Mouse (Mus musculus): ENCODE results near the gene Cdk14. TPM values are rescaled to one million over a fixed set of nuclear protein-coding genes. Genes with fewer than 3 reads are reported as not detected.
"Not testable (repeated sequence)": the region's sequence is repeated elsewhere in the genome, so short reads cannot be mapped to it uniquely, and the experiment has no call there.

Gene Cdk14
- total RNA-seq, 2 experiments from 2014 or later, result 10.0 to 10.6 TPM

DNA sequence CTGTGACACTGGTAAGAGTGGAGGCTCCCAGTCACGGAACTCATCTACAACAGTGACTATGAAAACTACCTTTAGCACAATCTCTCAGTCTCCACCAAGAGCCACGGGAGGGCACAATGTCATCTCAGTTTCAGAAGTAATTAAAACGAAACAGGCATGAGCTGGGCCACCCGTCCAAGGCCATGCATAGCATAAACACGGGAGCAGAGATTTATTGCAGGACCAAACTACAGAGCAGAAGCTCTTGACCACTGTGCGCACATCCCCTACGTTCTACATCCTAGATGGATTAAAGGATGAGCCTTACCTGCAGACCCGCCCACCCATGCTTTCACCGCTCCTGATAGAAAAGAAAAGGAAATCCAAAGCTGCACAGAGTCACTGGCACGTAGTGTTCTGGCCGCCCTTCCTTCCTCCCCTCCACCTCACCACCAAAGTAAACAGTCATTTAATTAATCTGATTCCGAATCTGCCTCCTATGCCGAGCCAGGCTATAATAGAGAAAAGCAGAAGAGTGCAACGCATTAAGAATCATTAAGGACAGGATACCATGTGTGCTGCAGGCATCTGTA, 158.3 kb downstream of the Cdk14 start:
- peak in 1 of 2 experiments; percentile 5 for DNase-seq

DNA sequence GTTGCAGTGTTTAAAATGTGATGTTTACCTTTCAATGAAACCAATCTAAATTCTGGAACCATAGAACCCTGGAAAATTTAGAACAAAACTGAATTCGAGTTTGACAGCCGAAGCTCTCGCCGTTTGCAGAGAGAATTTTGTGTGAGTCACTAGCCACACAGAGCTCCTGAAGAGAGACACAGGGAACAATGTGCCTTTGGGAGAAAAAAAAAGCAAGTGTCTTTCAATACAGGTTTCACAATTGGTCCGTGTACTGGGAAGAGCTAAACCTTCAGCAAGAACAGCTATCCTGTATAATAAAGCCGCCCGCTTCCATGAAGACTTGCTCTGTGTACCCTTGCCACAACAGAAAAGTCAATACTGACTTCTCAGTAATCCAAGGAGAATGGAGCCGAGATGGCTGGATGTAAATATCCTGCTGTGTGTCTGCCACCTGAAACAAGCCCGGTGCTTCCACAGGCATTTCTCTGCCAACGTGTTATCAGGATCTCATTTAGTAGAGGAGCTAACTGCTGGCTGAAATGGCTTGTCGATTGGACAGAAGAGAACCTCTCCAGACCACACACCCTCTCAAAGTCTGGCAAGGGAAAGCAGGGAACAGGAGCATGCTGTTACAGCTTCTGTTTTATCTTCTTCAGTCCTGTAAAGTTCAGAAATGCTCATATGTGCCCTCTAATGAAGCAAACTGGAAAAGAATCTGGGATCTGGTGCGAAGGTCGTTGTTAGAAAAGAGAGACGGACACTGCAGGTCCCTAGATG, 159.0 kb downstream of the Cdk14 start:
- no peak for DNase-seq

DNA sequence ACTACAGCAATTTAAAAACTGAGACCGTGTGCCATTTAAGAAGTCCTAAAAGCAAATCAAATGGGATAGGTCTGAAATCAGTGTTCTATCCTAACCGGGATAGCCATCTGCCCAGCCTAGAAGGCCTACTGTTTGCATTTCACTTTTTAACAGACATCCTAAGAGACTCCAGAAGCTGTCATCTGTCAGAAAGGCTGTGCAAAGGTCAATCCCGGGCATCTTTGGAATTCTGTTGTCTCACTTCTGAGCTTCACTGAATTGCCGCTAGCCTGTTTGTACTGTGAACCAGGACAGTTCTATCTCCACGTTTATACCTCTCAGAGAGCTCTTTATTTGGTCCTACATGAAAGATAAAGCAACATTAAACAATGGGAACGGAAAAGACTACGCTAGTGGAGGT, 159.8 kb downstream of the Cdk14 start:
- no peak for DNase-seq

DNA sequence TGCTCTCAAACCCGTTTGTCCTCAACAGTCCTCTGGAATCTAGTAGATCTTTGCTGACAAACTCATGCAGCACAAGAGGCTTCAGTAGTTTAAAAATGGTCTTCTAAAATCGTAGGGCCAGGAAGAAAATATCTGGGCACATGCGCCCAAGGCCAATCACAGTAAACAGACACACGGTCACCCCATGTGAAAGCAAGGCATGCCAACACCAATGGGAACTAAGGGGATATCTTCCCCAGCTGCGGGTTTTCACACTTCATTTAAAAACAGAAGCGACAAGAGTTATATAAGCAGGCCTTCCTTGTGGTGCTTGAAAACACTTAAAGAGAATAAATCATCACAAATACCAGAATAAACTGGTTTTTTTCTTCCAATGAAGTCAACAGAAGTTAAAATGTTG, 165.7 kb downstream of the Cdk14 start:
- DNase-seq, result no peak

DNA sequence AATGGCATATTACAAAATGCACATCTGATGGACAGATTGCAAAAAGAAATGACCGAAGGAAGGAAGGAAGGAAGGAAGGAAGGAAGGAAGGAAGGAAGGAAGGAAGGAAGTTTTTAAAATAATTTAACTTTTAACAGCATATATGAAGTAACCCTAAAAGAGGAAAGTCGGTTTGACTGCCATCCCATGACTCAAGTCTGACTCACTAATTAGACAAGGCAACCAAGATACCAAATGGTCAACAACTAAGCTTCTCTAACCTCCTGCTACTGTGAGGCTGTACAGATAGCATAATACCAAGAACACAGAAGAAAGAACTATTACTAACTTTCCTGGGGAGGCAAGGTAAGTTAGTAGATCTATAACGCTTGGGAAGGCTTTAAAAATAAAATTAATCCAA, 166.9 kb downstream of the Cdk14 start:
- DNase-seq, result no peak

DNA sequence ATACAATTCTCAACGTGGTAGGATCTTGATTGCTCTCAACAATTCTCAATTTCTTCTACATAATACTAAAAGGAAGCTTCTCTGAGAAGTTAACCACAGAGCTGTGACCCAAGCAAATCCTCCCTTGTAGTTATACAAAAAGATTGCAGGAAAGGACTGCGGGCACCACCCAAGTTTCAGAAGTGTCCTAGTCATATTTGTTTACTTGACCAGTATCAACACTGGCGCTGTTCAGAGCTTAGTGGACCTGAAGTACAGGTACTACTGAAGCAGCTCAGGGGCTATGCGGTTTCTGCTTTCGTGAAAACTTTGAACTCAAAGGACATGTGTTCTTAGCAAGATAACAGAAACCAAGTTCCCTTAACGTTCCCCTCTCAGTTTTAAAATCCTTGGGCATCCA, 172.4 kb downstream of the Cdk14 start:
- no peak for DNase-seq

DNA sequence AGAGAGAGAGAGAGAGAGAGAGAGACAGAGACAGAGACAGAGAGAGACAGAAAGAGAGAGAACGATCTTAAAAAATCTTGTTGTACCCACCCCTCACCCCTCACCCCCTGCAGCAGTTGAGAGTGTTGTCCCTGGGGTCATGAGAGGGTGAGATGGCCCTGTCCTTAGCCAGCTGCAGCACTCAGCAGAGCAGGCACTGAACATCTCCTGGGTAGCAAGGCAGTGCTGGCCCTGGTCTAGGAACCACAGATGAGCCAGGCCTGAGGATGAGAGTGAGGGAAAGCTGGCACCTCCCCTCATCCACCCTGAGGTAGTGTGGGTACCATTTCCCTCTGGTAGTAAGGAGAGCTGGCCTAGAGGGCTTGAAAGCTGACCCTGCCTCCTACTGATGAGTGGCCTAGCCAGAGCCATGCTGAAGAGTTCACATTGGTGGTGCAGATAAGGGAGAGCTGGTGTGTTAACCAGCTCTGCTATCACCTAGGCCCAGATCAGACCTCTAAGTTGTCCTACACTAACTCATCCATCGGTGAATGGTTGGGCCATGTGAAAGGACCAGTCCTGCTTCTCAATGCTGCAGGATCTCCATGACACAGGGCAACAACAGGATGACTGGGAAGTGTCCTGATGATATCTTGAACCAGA, 173.5 kb downstream of the Cdk14 start:
- no peak for DNase-seq

DNA sequence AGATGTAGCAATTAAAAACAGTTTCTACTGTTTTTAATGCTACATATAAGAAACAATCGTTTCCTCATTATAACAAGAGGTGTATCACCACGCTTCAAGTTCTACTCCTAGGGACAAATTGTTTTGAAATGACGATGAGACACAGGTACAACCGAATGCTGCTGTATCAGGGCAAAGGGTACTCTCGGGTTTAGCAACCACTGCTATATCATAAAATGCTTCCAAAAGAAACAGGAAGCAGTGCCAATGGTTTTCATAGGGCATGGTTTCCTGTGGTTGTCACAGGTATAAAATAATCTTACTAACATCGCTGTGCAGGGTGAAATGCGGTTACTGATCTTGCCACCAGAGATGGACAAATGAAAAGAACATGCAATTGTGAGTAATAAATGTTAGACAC, 174.9 kb downstream of the Cdk14 start:
- no peak for DNase-seq

DNA sequence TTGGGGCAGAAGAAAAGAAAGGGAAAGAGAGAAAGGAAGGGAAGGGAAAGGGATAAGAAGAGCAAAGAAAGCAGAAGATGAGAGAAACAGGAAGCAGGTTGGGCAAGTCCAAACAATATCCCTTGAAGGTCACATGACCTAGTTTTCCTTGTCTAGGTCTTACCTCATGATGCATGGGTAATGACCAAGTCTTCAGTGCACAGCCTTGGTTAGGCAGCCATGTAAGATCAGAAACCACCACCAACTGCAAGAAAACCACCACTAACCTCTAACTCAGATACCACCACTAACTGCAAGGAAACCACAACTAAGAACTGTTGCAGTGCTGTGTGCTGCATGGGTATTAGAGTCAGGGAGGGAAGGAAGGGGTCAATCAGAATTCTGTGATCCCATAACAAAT, 176.5 kb downstream of the Cdk14 start:
- no peak for DNase-seq

DNA sequence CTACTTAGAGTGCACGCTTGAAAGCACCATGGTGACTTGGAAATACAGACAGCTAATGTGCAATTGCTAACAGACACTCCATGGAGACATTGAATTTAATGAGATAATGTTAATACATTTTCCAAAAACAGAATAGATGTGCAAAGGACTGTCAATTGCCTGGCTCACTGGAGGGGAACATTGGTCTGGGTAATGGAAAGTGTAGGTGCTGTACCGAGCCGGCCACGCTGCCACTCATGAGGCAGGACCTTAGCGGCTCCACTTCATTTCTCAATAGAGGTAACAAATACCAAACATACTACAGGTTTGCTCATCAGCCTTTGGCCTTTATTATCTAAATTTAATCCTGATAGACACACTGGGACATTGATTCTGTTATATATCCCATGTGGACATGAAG, 177.4 kb downstream of the Cdk14 start:
- no peak for DNase-seq

DNA sequence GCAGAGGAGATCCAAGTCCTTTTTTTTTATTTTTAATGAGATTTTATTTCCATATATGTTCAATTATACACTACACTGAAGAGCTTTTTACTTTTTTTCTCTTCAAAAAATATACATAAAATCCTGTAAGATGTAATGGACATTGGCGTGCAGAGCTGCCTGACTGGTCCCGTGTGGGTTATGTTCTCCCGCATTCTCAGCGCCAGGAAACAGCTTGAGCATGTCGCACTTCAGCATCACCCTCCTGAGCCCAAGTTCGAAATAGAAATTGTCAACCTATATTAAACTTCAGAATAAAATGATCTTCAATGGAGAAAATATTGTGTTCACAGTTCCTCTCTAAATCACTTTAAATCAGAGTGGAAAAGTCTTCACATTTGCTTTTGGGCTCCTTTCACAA, 179.0 kb downstream of the Cdk14 start:
- no peak for DNase-seq

DNA sequence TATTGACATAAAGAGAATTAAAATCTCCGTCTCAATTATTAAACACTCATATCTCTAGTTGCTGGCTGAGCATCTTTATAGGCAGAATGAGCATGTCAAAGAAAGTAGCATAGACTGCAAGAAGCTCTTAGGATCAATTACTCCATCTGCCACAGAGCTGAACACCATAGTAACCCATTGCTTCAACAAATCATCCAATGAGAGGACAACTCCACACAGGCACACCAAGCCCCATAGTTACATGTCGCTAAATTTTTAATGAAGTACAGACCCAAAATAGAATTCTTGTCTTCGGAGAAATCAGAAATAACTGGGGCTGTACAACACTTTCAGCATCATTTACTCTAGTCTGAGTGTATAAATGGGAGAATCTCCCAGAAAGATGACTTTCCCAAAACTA, 180.0 kb downstream of the Cdk14 start:
- DNase-seq, result no peak

DNA sequence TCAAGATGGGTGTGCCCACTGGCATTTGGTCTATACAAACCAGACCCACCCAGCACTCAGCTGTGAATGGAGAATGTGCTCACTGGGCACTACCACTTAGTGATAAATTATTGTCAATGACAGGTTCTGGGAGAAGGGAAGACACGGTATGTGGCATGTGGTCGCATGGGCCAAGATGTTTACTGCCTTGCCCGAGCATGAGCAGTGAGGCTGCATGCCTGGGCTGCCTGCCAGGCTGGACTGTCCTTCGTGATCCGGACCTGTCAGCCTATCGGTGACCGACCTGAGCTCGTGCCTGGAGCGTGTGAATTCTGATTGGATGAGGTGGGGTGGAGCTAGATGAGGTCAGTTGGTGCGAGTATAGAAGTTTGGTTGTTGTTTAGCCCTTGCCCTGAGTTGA, 185.2 kb downstream of the Cdk14 start:
- not testable (repeated sequence) for DNase-seq

DNA sequence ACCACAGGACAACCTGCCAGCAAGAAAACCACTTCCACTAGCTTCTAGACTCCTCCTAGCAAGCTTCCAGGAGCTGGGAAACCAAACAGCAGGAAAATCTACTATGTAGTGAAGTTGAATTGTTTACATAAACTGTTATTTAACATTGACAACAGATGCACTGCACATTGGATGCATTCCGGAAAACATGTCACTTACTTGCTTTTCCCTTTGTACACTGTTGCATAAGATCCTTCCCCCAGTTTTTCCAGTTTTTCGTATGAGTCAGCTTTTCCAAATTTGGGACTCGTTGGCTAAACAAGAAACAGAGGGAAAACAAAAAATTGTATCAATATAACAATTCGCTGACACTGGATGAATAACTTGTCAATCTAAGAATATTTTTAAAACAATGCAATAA, 193.1 kb downstream of the Cdk14 start:
- DNase-seq, result no peak

DNA sequence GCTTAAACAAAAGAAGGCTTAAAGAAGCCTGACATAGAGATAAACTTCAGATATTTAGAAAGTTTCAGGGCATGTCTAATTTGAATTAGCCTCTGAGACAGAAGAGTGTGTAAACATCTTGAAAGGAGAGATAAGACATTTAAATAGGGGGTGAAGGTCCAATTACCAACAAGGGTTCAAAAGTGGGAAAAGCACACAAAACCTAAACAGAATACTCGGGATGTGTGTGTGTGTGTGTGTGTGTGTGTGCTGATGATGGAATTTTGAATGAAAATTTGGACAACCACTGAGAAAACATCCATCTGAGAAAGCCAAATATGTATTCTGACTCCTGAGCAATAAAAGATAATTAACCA, 208.4 kb downstream of the Cdk14 start:
- no peak for DNase-seq

DNA sequence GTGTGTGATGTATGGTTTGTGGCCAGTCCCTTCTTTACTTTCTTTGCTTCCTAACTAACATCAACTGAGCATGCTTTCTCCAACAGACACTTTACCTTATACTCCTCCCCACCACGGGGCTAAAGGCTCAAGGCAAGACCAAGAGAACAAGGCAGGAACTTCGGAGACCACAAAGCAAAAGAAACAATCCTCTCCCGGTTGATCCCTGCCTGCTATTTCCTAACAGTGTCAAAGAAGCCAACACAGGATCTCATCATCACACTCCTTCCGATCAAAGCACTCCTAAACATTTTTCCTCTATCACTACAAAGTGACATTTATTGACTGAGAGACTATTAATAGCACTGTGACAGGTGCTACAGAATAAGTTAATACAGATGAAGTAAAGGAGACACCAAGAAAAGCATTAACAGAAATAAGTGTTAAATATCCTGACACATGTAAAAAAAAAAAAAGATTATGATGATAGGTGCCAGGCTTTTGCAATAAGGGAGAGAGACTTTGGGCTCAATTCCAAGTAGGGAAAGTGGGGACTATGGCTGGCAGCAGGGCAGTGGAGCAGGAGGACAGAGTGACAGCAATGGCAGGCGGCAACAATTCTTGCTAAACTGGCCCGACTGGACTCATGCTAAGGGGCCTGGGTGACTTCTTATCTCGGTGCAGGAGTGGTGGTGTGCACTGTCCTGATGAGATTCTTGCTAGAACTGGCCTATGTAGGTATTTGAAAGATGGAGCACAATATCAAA, 208.9 kb downstream of the Cdk14 start:
- DNase-seq, result no peak

DNA sequence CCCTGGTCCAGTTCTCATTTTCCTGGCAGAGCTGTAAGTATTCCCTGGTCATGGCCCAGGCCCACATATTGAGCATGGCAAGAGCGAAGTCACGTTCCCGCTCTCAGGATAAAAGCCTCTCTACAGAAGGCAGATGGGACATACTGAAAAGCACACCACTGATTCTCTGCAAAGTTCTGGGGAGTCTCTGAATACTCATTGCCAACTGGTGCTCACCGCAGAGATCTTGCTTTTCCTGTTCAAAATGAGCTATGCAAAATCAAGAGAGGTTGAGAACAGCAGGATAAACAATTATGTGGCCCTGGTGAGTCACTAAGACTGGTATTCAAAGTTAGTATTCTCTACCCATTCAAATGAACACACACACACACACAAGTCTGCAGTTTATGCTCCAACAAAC, 212.1 kb downstream of the Cdk14 start:
- peak in 1 of 2 experiments; percentile 4 for DNase-seq

DNA sequence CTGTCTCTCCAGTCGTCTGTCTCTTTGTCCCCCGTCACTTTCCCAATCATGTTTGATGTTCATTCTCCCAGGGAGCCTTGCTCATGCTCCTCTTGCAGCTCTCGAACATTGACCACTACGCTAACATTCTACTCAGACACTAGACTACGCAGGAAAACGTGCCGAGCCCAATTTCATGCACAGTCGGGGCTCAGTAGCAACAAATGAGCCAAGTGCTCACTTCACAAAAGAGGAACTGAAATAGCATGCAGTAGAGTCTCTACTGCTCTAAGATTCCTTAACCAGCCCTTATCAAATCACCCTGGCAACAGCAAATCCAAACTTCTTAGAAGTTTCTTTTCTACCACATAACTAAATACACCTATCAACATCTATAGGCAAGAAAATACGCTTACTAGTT, 214.1 kb downstream of the Cdk14 start:
- DNase-seq, result no peak

DNA sequence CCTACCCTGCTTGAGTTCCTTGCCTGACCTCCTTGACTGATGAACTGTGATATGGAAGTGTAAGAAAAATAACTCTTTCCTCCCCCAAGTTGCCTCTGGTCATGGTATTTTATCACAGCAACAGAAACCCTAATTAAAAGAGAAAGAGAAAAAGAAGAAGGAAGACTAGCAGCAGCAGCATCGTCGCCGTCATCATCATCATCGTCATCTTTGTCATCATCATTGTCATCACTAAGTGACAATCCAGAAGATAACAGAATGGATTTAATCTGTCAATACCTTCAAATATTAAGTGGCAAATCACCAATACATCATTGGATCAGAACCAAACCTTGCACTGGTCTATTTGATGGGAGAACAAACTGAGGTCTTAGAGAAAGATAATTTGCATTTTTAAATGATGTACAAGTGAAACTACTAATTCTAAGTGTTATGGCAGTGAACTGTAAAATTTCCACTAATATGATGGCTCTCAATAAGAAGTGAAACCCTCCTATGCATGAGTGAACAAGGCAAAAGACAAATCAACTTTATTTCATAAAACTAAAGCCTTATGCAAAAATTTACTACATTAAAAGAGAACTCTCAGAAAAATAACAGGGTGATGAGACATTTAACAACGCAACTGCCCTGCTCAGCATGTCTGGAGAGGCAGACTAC, 225.4 kb downstream of the Cdk14 start:
- DNase-seq, result no peak

DNA sequence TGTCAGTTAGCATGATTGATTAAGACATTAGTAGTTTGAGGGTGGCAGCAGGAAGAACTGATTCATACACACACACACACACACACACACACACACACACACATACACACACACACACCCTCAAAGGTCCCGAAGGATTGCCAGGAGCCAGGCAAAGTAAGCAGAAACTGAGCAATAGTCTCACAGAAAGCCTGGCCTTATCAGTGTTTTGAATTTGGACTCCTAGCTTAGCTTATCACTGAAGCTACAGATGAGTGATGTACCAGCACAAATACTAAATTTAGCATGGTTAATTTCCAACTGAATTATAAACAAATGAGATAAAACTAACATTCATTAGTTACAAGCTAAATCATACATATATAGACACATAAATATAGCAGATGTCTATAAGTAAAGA, 230.5 kb downstream of the Cdk14 start:
- no peak for DNase-seq

DNA sequence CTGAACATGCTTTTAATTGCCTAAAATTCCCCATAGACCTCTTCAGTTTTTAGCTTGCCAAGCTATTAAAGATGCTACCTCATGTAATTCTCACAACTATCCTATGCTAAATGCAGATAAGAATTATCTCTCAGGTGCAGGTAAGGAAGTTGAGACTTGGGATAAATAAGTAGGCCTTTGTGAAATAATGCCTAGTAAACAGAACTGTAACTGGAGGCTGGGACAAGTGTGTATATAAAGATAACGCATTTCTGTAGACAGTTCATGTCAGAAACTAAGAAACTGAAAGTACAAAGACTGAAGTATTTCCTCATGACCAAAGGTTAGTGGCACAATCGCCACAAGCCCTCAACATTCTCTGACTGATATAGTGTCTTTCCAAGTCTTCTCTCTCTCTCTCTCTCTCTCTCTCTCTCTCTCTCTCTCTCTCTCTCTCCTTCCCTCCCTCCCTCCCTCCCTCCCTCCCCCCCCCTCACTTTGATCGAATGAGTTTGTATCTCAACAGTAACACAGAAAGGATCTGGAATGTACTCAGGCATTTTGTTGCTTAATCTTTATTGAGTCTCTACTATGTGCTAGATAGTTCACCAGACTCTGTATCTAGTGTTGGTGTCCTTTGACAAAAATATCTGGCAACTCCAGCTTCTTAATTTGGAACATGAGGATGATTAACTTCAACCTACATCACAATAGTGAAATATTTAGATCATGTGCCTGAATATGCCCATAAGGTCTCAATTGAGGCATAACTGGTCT, 233.9 kb downstream of the Cdk14 start:
- no peak for DNase-seq

DNA sequence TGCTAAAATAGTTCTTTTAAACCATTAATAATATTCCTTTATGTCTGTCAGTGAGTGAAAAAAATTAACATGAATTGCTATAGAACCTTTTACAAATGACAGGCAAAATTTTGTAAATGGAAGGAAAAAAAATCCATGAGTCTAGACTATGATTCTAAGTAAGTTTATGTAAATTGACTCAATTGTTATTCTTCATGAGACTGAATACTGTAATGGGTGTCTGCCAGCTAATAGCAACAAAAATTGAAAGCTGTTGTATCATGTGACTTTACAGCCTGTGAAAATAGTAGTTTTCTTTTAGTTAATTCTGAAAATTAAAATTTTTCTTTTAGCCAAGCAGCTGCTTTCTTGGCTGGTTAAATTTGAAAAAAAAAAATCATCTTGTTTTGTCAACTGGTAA, 234.6 kb downstream of the Cdk14 start:
- DNase-seq, result no peak

Data from adrenal gland, postnatal 36 days (tissue).